Mouse (Mus musculus) kidney, adult 2 months (tissue): ENCODE results near the gene Angptl7.

ENCODE experiments used
- CTCF ChIP-seq: fragments of 200-500 bp; conservative IDR thresholded peaks from 2 replicates; pipeline ENCODE4 v1.5.1; 2011; ENCODE audit warnings: low read depth, mild to moderate bottlenecking, control low read depth, low read length, moderate library complexity, mixed read lengths; ENCODE audit not compliant: insufficient read depth, insufficient read length
- POLR2A ChIP-seq: fragments of 200-500 bp; IDR thresholded peaks from one replicate; pipeline ENCODE4 v1.6.1; 2011; ENCODE audit warnings: low read depth, low read length, control low read depth

DNA sequence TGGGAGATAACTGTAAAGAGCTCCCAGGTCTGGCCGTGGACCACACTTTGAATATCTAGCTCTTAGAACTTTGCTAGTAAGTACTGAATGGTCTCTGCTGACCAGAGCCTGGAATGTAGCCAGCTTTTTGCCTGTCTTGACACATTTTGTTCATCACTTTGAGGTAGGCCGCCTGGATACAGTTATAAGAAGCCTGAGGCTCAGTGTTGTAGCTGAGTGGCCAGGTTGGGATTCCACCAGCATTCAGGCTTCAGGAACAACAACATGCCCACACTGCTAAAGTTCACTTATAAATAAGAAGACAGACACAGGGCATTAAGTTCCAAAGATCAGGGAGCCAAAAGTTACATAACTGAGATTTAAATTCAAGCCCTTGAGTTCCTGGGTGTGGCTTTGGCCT, 12.4 kb downstream of the Angptl7 start:
- TF ChIP-seq CTCF (no peak), POLR2A (no peak)
